ENCODE assay signal across 32 mouse cellular contexts in genomic region chr6:36437964-36438363, GRCm38 (mm10). TPM values are rescaled to one million over a fixed set of nuclear protein-coding genes. Genes with fewer than 3 reads are reported as not detected.
DNase-seq lines count a peak whose midpoint lies in the region; ATAC-seq and TF ChIP-seq lines count a peak whose summit lies in the region.
"Had no signal": no experiment of that assay in that cellular context is flagged by ENCODE, and none has a peak within 500 bp of the region (broad histone marks: within the 10 kb centered on the region; RNA-seq: fewer than 3 reads in every experiment).

No protein-coding gene starts in this region.

- 58% methylated on average over 6 of the region's 6 CpGs for WGBS in olfactory bulb, adult 2 months
- 95% methylated on average over 6 of the region's 6 CpGs for WGBS in cerebellum, adult 2 months
- WGBS in heart, adult 2 months, result 85% methylated on average over 6 of the region's 6 CpGs

- no peaks in the 10 kb centered on the region for H3K27me3 ChIP-seq in cerebellum, adult 2 months (ENCODE audit: control insufficient read depth, insufficient read depth, low read length)
- H3K27me3 ChIP-seq in heart, adult 2 months (ENCODE audit: control insufficient read depth, insufficient read depth, low read length), result no peaks in the 10 kb centered on the region
- H3K27me3 ChIP-seq: heart, embryonic 12.5 days; limb, embryonic 15.5 days; midbrain, embryonic 15.5 days; neural tube, embryonic 12.5 days; stomach, embryonic 15.5 days had no signal

- peak; percentile 9 for DNase-seq in layer of hippocampus, adult 9-11 months
- no peak for DNase-seq in layer of hippocampus, adult 2 months (ENCODE audit: low spot score in 2 of 2)
- DNase-seq in left cerebral cortex, adult 2 months (ENCODE audit: extremely low spot score in 1 of 2, low spot score in 2 of 2), result peak; percentile 35 to 62
- DNase-seq in cerebellum, adult 2 months, result no peak
- DNase-seq in heart, adult 2 months, result no peak
- no peak for DNase-seq in kidney, postnatal 36 days
- DNase-seq: adrenal gland, postnatal 36 days; cerebellum, adult 11 months; cerebellum, postnatal 10 days; heart, postnatal 10 days; layer of hippocampus, postnatal 36 days; lung, embryonic 14.5 days; lung, postnatal 4 days; retina, postnatal 1 day; thymus, adult 18-20 months; thymus, postnatal 36 days had no signal

- ATAC-seq in frontal cortex, adult (ENCODE audit: low TSS enrichment), result peak; percentile 77
- ATAC-seq: CD4-positive, CD25-positive, alpha-beta regulatory T cell, adult 4 months; forebrain, embryonic 16.5 days; hindbrain, postnatal 0 days; intestine, embryonic 16.5 days; midbrain, embryonic 15.5 days had no signal

- H3K79me2 ChIP-seq in heart, adult 2 months (replicated peaks; ENCODE audit: control insufficient read depth, insufficient read depth, low read length), result no peaks in the 10 kb centered on the region

- H3K4me3 ChIP-seq in layer of hippocampus, adult 2 months, result no peak overlapping the region
- H3K4me3 ChIP-seq in left cerebral cortex, adult 2 months, result no peak overlapping the region
- no peak overlapping the region for H3K4me3 ChIP-seq in olfactory bulb, adult 2 months (ENCODE audit: insufficient read depth, low read depth, low read length)
- H3K4me3 ChIP-seq in cerebellum, adult 2 months (replicated peaks; ENCODE audit: insufficient read depth, low read depth, low read length), result no peak overlapping the region
- no peak overlapping the region for H3K4me3 ChIP-seq in heart, adult 2 months
- H3K4me3 ChIP-seq: embryonic facial prominence, embryonic 10.5 days; heart, embryonic 12.5 days; limb, embryonic 15.5 days; midbrain, embryonic 15.5 days; neural tube, embryonic 12.5 days; stomach, embryonic 15.5 days had no signal

- H3K36me3 ChIP-seq in heart, adult 2 months (ENCODE audit: control insufficient read depth, insufficient read depth, low read length), result peaks cover 4% of the 10 kb centered on the region; the same call in 1 of the 2 replicates
- H3K36me3 ChIP-seq: embryonic facial prominence, embryonic 10.5 days; heart, embryonic 12.5 days; limb, embryonic 15.5 days; midbrain, embryonic 15.5 days; neural tube, embryonic 12.5 days; stomach, embryonic 15.5 days had no signal

- H3K27ac ChIP-seq in layer of hippocampus, adult 2 months, result no peak overlapping the region
- H3K27ac ChIP-seq in left cerebral cortex, adult 2 months, result peak overlapping the region; percentile 12; the same call in 1 of the 2 replicates
- H3K27ac ChIP-seq in olfactory bulb, adult 2 months (ENCODE audit: insufficient read depth, low read depth, low read length), result peak overlapping the region; percentile 33; the same call in 1 of the 2 replicates
- no peak overlapping the region for H3K27ac ChIP-seq in cerebellum, adult 2 months (ENCODE audit: insufficient read depth, low read length)
- no peak overlapping the region for H3K27ac ChIP-seq in heart, adult 2 months
- H3K27ac ChIP-seq: embryonic facial prominence, embryonic 10.5 days; hindbrain, postnatal 0 days; limb, embryonic 15.5 days; liver, embryonic 14.5 days; midbrain, embryonic 15.5 days; neural tube, embryonic 12.5 days; stomach, embryonic 15.5 days had no signal

- no peak for TF ChIP-seq CTCF in layer of hippocampus, adult 2 months (conservative IDR thresholded peaks at IDR 0.05)
- TF ChIP-seq CTCF in left cerebral cortex, adult 2 months (IDR thresholded peaks at IDR 0.05), result no peak
- TF ChIP-seq CTCF in olfactory bulb, adult 2 months (IDR thresholded peaks at IDR 0.05; ENCODE audit: insufficient read depth, low read depth, low read length), result no peak
- TF ChIP-seq CTCF in cerebellum, adult 2 months (IDR thresholded peaks at IDR 0.05; ENCODE audit: borderline replicate concordance, insufficient read depth, low read depth, low read length), result no peak
- TF ChIP-seq CTCF in heart, adult 2 months (IDR thresholded peaks at IDR 0.05), result no peak

- H3K4me1 ChIP-seq in olfactory bulb, adult 2 months (ENCODE audit: control insufficient read depth, insufficient read depth, low read length), result peaks cover 7% of the 10 kb centered on the region
- H3K4me1 ChIP-seq in cerebellum, adult 2 months (ENCODE audit: control insufficient read depth, insufficient read depth, low read length), result no peaks in the 10 kb centered on the region
- H3K4me1 ChIP-seq in heart, adult 2 months (ENCODE audit: control insufficient read depth, insufficient read depth, low read length), result no peaks in the 10 kb centered on the region; the same call in 1 of the 2 replicates
- H3K4me1 ChIP-seq: embryonic facial prominence, embryonic 10.5 days; limb, embryonic 15.5 days; midbrain, embryonic 15.5 days; neural tube, embryonic 12.5 days; stomach, embryonic 15.5 days had no signal

- no peak overlapping the region for H3K9ac ChIP-seq in heart, adult 2 months (ENCODE audit: low read depth, low read length)
- H3K9ac ChIP-seq: heart, embryonic 12.5 days; limb, embryonic 15.5 days; liver, embryonic 14.5 days; lung, embryonic 14.5 days; midbrain, embryonic 15.5 days; neural tube, embryonic 12.5 days; stomach, embryonic 15.5 days had no signal

- no peak for TF ChIP-seq EP300 in heart, adult 2 months (IDR thresholded peaks at IDR 0.05; ENCODE audit: insufficient read depth, low read depth, low read length)

- no peak for TF ChIP-seq POLR2A in olfactory bulb, adult 2 months (IDR thresholded peaks at IDR 0.05; ENCODE audit: insufficient read depth, low read depth, low read length)
- no peak for TF ChIP-seq POLR2A in cerebellum, adult 2 months (IDR thresholded peaks at IDR 0.05; ENCODE audit: borderline replicate concordance, insufficient read depth, low read length)
- TF ChIP-seq POLR2A in heart, adult 2 months (IDR thresholded peaks at IDR 0.05; ENCODE audit: insufficient read depth, low read depth, low read length), result no peak

- intact Hi-C loops in left cerebral cortex, adult 2 months (cut with DNase I), result loop anchor here (1.0 to 5.0 kb wide), 3 partner anchors 32 to 169 kb away; partner anchors contain the start of gene Chrm2
- intact Hi-C loops in heart, adult 2 months (cut with DNase I), result no loop called here

RNA-seq across cellular contexts. Expression of gene Chrm2, which starts 50.1 kb away (rescaled TPM):
- total RNA-seq in layer of hippocampus, adult 2 months (2021), result 1 to 10 TPM; 4.0 to 4.3 TPM
- 10 to 100 TPM; 13.4 to 13.9 TPM for total RNA-seq in left cerebral cortex, adult 2 months (2021)
- polyA plus RNA-seq in olfactory bulb, adult 2 months (2012; ENCODE audit: insufficient read depth, insufficient read length, low replicate concordance, missing spikeins), result not detected in 2 replicates
- 6.7 and 8.1 TPM in 2 replicates for polyA plus RNA-seq in cerebellum, adult 2 months (2012; rRNA removed)
- 10 to 100 TPM; 67.4 to 83.6 TPM for total RNA-seq in heart, adult 2 months (2021)
- polyA plus RNA-seq in heart, adult 2 months (2012; rRNA removed), result 26.1 and 52.0 TPM in 2 replicates
- total RNA-seq: granulocyte monocyte progenitor cell, adult 5-6 weeks; megakaryocyte-erythroid progenitor cell, adult 5-6 weeks had no signal
- polyA plus RNA-seq: CD4-positive, CD25-positive, alpha-beta regulatory T cell, adult 4 months; kidney, embryonic 14.5 days had no signal

Comparison
In these comparisons a context has a peak if more than half of its experiments do, and no peak if none do; other contexts are left out.
1. DNase-seq: peak in layer of hippocampus, adult 9-11 months (single experiment) and left cerebral cortex, adult 2 months (2 of 2); none in layer of hippocampus, adult 2 months (0 of 2), cerebellum, adult 2 months (0 of 2), heart, adult 2 months (0 of 2) and kidney, postnatal 36 days (0 of 2).
2. H3K27ac ChIP-seq: peak in left cerebral cortex, adult 2 months (single experiment) and olfactory bulb, adult 2 months (single experiment); none in layer of hippocampus, adult 2 months (single experiment), cerebellum, adult 2 months (single experiment) and heart, adult 2 months (single experiment).
3. RNA of gene Chrm2, which starts 50.1 kb away (total RNA-seq): 67.4 to 83.6 TPM in heart, adult 2 months; 13.4 to 13.9 TPM in left cerebral cortex, adult 2 months and 4.0 to 4.3 TPM in layer of hippocampus, adult 2 months; every median in the first group is over 4 times any median in the second.